Mouse (Mus musculus) forebrain, postnatal 0 days (tissue): ENCODE measurements around the gene Syne1. TPM values are rescaled to one million over a fixed set of nuclear protein-coding genes. Genes with fewer than 3 reads are reported as not detected.
A peak's percentile ranks its signal among the peaks of the same experiment; 100 is the strongest.

Source experiments
- ATAC-seq: fragments of 200-750 bp; cut with Nextera tagmentation; 2 replicates; pipeline ENCODE4 v1.8.0; 2017; ENCODE audit warnings: mild to moderate bottlenecking, moderate library complexity
- DNase-seq: peaks from one replicate; pipeline ENCODE4 v3.0.0-alpha.2; 2015
- H3K27ac ChIP-seq: fragments of 300-500 bp; sonication (generic); 2 replicates; pipeline ENCODE4 v1.5.1; 2014; ENCODE audit warnings: low read depth, mild to moderate bottlenecking, antibody characterized with exemption, low read length, moderate library complexity, mixed read lengths
- H3K27me3 ChIP-seq: fragments of 300-500 bp; sonication (generic); 2 replicates; pipeline ENCODE4 v1.6.1; 2014; ENCODE audit warnings: mild to moderate bottlenecking, low read length, mixed read lengths; ENCODE audit not compliant: insufficient read depth
- H3K36me3 ChIP-seq: fragments of 300-500 bp; sonication (generic); 2 replicates; pipeline ENCODE4 v1.6.1; 2014; ENCODE audit warnings: mild to moderate bottlenecking, moderate library complexity; ENCODE audit not compliant: insufficient read depth
- H3K4me1 ChIP-seq: fragments of 300-500 bp; sonication (generic); 2 replicates; pipeline ENCODE4 v1.6.1; 2014; ENCODE audit warnings: antibody characterized with exemption; ENCODE audit not compliant: insufficient read depth
- H3K4me2 ChIP-seq: fragments of 300-500 bp; sonication (generic); 2 replicates; pipeline ENCODE4 v1.6.1; 2014; ENCODE audit warnings: low read depth, mild to moderate bottlenecking, moderate library complexity
- H3K4me3 ChIP-seq: fragments of 300-500 bp; sonication (generic); 2 replicates; pipeline ENCODE4 v1.5.1; 2014; ENCODE audit warnings: low read depth, low read length, mixed read lengths
- H3K9ac ChIP-seq: fragments of 300-500 bp; sonication (generic); 2 replicates; pipeline ENCODE4 v1.6.1; 2014; ENCODE audit warnings: mild to moderate bottlenecking
- H3K9me3 ChIP-seq: fragments of 300-500 bp; sonication (generic); 2 replicates; pipeline ENCODE4 v1.6.1; 2016; ENCODE audit warnings: low read length
- CTCF ChIP-seq: sonication (generic); IDR thresholded peaks from 2 replicates; pipeline ENCODE4 v1.5.1; 2016; ENCODE audit warnings: antibody characterized with exemption, control low read depth, low read depth
- whole genome bisulfite sequencing: fragments of 180-500 bp; shearing (Covaris S2); extraction: QIAGEN DNeasy Blood & Tissue Kit; methylation state at CpG from one replicate; pipeline ENCODE4 v1.1.7; 2014; 5-methylcytosine and 5-hydroxymethylcytosine counted together
- polyA plus RNA-seq: library from polyadenylated mRNA; unstranded; fragments of >200 nt; fragmentation: Nextera tagmentation; extraction: Ambion mirVana; gene quantifications from 2 replicates; pipeline ENCODE4 v1.2.1, GENCODE M21; 2015
- total RNA-seq: library from RNA; depleted of rRNA; stranded (reverse); fragments of >200 nt; gene quantifications from 2 replicates; pipeline ENCODE4 v1.2.3, GENCODE M21; 2014

The Syne1 gene
- total and polyA plus RNA-seq, 2 experiments from 2014 or later = 11.2 to 60.5 TPM

DNA sequence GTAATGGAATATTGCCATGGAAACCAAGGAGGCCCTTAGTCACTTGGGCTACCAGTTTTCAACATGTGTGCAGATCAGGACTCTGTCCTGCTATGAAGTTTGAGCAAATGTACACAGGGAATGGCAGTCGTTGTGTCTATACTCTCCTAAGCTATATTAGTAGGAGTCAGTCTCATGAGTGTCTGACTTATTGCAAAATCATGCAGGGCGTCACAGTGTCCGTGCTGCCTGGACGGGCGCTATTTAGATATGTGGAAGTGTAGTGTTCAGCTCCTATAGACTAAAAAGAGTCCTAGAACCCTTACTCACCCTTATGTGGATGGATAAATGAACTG, 261.7 kb downstream of the Syne1 start:
- 91% methylated on average over 5 of the region's 5 CpGs for WGBS
- H3K9ac ChIP-seq = no peak overlapping the region
- no peaks in the 10 kb centered on the region for H3K4me1 ChIP-seq
- H3K27me3 ChIP-seq = no peaks in the 10 kb centered on the region
- H3K27ac ChIP-seq = no peak overlapping the region
- H3K36me3 ChIP-seq = peaks cover 3% of the 10 kb centered on the region; the same call in 1 of the 2 replicates
- no peak overlapping the region for H3K4me2 ChIP-seq
- ATAC-seq (no peak), DNase-seq (no peak)
- no peak for TF ChIP-seq CTCF
- no peak overlapping the region for H3K4me3 ChIP-seq
- H3K9me3 ChIP-seq = no peaks in the 10 kb centered on the region

DNA sequence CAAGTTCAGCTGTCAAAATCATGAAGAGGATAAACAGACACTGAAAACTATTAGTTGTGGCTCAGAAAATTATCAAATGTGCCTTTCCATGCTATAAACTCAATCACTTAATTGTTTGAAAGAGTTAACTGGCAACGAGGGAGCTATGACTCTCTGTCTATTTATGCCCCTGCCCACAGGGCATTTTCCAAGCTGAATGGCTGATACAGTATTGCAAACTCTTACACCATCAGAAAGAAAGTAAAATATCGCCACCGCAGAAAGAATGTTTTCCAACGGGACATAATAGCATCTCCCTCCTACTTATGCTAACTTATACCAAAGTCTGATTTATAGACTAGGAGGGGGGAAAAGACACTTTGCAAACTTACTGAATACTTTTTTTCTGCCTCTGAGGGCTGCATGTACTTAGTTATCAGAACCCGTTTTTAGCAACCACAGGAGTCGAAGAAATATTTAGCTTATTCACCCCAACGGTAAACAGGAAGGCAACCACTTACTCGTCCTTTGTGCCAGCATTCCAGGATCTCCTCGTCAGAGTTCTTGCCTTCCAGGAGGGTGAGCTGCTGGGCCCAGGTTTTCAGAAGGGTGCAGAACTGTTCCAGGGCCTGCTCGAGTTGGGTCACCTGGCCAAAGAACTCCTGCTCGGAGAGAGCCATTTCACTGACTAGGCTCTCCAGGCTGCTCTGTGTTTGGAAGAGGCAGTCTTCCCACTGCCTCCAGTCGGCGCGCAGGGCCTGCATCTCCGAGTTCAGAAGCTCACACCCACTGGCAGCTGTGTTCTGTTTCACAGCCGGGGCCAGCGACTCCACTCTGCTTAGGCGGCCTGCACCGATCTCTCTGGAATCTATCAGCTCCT, 262.3 kb downstream of the Syne1 start:
- DNase-seq (peak; percentile 25), ATAC-seq (peak; percentile 72)
- Histone ChIP-seq H3K4me1 (no peaks in the 10 kb centered on the region), H3K9me3 (no peaks in the 10 kb centered on the region), H3K4me3 (no peak overlapping the region), H3K36me3 (peaks cover 3% of the 10 kb centered on the region; the same call in 1 of the 2 replicates), H3K4me2 (0 out of 2 replicates have a peak overlapping the region, but pooled peaks have one; percentile 19), H3K9ac (no peak overlapping the region), H3K27ac (no peak overlapping the region), H3K27me3 (no peaks in the 10 kb centered on the region)
- TF ChIP-seq CTCF = 0 out of 2 replicates have a peak, but pooled peaks have one; percentile 24
- WGBS = 46% methylated on average over 19 of the region's 19 CpGs

DNA sequence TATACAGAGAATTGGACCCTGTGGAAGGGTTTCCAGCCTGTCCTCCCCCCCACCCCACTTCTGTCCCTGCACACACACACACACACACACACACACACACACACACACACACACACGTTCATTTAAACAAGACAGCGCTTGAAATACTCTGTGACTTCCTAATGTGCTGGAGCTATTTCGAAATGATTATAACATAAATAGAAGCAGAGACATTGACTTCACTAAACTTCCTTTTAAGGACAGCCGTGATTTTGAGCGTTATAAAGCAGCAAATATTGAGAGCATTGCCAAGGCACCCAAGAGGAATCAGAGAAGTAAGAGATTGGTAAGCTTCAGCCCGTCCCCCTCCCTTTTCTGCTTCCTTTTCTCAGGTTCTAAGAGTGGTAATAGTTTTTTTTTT, 263.0 kb downstream of the Syne1 start:
- no peak for TF ChIP-seq CTCF
- 58% methylated on average over 6 of the region's 6 CpGs for WGBS
- ATAC-seq = peak; percentile 40; the same call in 1 of the 2 replicates
- no peaks in the 10 kb centered on the region for H3K27me3 ChIP-seq
- H3K36me3 ChIP-seq = peaks cover 3% of the 10 kb centered on the region; the same call in 1 of the 2 replicates
- no peak overlapping the region for H3K4me2 ChIP-seq
- no peaks in the 10 kb centered on the region for H3K9me3 ChIP-seq
- H3K27ac ChIP-seq = no peak overlapping the region
- H3K4me3 ChIP-seq = no peak overlapping the region
- no peak for DNase-seq
- no peak overlapping the region for H3K9ac ChIP-seq
- no peaks in the 10 kb centered on the region for H3K4me1 ChIP-seq

DNA sequence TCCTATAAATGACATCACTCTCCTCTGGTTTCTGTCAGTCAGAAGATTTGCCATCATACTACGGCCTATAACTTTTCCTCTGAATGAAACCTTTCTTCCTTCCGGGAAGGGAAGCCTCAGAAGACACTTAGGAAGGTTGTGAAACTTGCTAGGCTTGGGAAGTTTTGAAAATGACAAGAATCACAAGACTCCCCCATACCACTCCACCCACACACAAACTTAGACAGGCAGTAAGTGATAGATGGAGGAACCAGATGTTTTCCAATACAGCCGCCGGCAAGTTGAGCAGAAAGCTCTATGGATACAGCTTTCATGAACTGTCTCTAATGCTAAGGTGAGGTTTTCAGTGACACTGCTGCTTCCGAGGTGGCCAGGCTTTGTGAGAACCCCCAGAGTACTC, 275.5 kb downstream of the Syne1 start:
- H3K4me1 ChIP-seq = no peaks in the 10 kb centered on the region
- 91% methylated on average over 5 of the region's 5 CpGs for WGBS
- no peak overlapping the region for H3K27ac ChIP-seq
- no peaks in the 10 kb centered on the region for H3K27me3 ChIP-seq
- no peaks in the 10 kb centered on the region for H3K9me3 ChIP-seq
- TF ChIP-seq CTCF = no peak
- no peak overlapping the region for H3K4me2 ChIP-seq
- no peaks in the 10 kb centered on the region for H3K36me3 ChIP-seq
- H3K4me3 ChIP-seq = no peak overlapping the region
- ATAC-seq (no peak), DNase-seq (no peak)
- H3K9ac ChIP-seq = no peak overlapping the region

DNA sequence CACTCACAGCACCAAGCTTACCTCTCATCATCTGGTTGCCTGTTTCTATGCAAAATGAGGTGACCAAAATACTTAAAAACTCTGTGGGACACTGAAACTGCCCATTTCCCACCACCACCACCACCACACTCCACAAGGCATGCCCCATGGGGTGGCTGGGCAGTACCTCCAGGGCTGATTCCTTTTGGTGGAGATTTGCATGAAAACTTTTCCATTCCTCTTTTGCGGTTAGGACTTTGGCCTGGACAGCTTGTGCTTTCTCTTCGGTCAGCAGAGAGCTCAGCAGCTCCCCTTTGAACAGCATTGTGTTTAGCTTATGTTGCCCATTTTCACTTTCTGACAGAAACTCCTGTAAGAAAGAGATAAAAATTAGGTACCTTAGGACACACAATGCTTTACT, 280.6 kb downstream of the Syne1 start:
- no peaks in the 10 kb centered on the region for H3K9me3 ChIP-seq
- H3K36me3 ChIP-seq = no peaks in the 10 kb centered on the region
- TF ChIP-seq CTCF = no peak
- DNase-seq (no peak), ATAC-seq (no peak)
- H3K27ac ChIP-seq = no peak overlapping the region
- H3K27me3 ChIP-seq = no peaks in the 10 kb centered on the region
- H3K4me2 ChIP-seq = no peak overlapping the region
- H3K4me1 ChIP-seq = no peaks in the 10 kb centered on the region
- H3K9ac ChIP-seq = no peak overlapping the region
- H3K4me3 ChIP-seq = no peak overlapping the region
- 93% methylated on average over 2 of the region's 2 CpGs for WGBS

DNA sequence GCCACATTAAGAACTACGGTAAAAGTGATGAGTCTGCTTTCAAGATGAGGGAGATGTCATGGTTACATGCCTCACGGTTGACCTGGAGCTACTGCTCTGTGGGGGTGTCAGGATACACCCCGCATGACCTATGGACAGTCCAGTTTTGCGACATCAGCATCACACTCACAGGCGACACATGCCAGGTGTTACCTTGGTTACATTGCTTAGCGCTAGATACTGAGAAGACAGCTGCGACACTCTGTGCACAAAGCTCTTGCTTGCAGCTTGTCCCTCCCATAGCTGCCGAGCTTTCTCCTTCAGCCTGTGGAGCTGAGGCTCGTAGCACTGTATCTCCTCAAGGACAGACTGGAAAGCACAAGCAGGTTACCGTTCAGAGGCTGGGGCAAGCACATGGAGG, 286.9 kb downstream of the Syne1 start:
- no peak for TF ChIP-seq CTCF
- no peak overlapping the region for H3K4me2 ChIP-seq
- 79% methylated on average over 10 of the region's 10 CpGs for WGBS
- DNase-seq (peak; percentile 9), ATAC-seq (peak; percentile 71)
- no peak overlapping the region for H3K9ac ChIP-seq
- no peaks in the 10 kb centered on the region for H3K9me3 ChIP-seq
- H3K27ac ChIP-seq = no peak overlapping the region
- no peaks in the 10 kb centered on the region for H3K27me3 ChIP-seq
- H3K36me3 ChIP-seq = no peaks in the 10 kb centered on the region
- no peak overlapping the region for H3K4me3 ChIP-seq
- H3K4me1 ChIP-seq = no peaks in the 10 kb centered on the region

DNA sequence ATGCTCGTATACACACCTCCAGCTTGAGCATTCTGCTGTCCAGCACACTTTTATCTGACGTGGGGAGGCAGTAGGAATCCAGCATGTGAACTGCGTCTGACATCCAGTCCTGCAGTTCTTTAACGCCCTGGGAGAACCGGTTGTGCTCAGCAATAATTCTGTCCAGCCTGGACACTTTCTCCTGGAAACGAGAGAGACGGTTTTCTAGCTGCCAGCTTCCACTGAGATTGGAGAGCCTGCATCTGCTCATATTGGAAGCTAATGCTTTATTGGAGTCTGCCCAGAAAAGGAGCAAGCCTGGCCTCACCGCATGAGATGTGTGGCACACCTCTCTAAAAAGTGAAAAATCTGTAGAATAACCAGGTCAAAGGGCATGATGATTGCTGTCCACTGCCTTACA, 288.6 kb downstream of the Syne1 start:
- Histone ChIP-seq H3K27me3 (no peaks in the 10 kb centered on the region), H3K4me1 (no peaks in the 10 kb centered on the region), H3K9ac (no peak overlapping the region), H3K36me3 (no peaks in the 10 kb centered on the region), H3K4me3 (no peak overlapping the region), H3K27ac (no peak overlapping the region), H3K9me3 (no peaks in the 10 kb centered on the region), H3K4me2 (no peak overlapping the region)
- ATAC-seq = no peak
- DNase-seq = no peak
- no peak for TF ChIP-seq CTCF
- WGBS = 79% methylated on average over 8 of the region's 8 CpGs
